Mouse (Mus musculus): Measurements from ENCODE around the gene Crk. TPM values are rescaled to one million over a fixed set of nuclear protein-coding genes. Genes with fewer than 3 reads are reported as not detected.
A peak's percentile ranks its signal among the peaks of the same experiment; 100 is the strongest.

Crk gene
- 135 and 142 TPM in 2 replicates for polyA plus RNA-seq (2016; fragmentation: Nextera tagmentation; extraction: Ambion mirVana)

GRCm38 (mm10) chr11:75678747-75679438 lies at the start of gene Crk:
Gene Crk (plus strand): TSS chr11:75679259.
- H3K4me2 ChIP-seq (replicated peaks), result peak within 1 kb of the TSS; percentile 72
- H3K9ac ChIP-seq, result peak within 1 kb of the TSS; percentile 85
- peak within 1 kb of the TSS; percentile 99 for H3K4me3 ChIP-seq
- under 1% methylated on average over 55 of the region's 55 CpGs for WGBS
- H3K9me3 ChIP-seq, result no peaks in the 10 kb centered on the region
- peaks cover 8% of the 10 kb centered on the region; the same call in 1 of the 2 replicates for H3K36me3 ChIP-seq
- ATAC-seq (ENCODE audit: insufficient number of reproducible peaks, insufficient read depth, low FRiP score, low TSS enrichment), result peak; percentile 96
- peak within 1 kb of the TSS; percentile 96 for H3K27ac ChIP-seq
- no peaks in the 10 kb centered on the region for H3K27me3 ChIP-seq
- peaks cover 9% of the 10 kb centered on the region for H3K4me1 ChIP-seq

- Histone ChIP-seq H3K4me2 (replicated peaks) (peak overlapping the region; percentile 86), H3K4me3 (peak overlapping the region; percentile 62), H3K36me3 (peaks cover 25% of the 10 kb centered on the region), H3K27ac (0 out of 2 replicates have a peak overlapping the region, but pooled peaks have one; percentile 69), H3K4me1 (peaks cover 16% of the 10 kb centered on the region), H3K9me3 (no peaks in the 10 kb centered on the region), H3K27me3 (no peaks in the 10 kb centered on the region), H3K9ac (peak overlapping the region; percentile 69)
- 14% methylated on average over 5 of the region's 5 CpGs for WGBS
- no peak for ATAC-seq (ENCODE audit: insufficient number of reproducible peaks, insufficient read depth, low FRiP score, low TSS enrichment)
Measured at GRCm38 (mm10) chr11:75630098-75630497, 49.0 kb upstream of the Crk start.

- Histone ChIP-seq H3K4me3 (peak within 1 kb of the TSS; percentile 62), H3K27ac (peak within 1 kb of the TSS; percentile 69), H3K4me1 (peaks cover 23% of the 10 kb centered on the region), H3K36me3 (peaks cover 20% of the 10 kb centered on the region), H3K9ac (peak within 1 kb of the TSS; percentile 69), H3K4me2 (replicated peaks) (peak within 1 kb of the TSS; percentile 86), H3K9me3 (no peaks in the 10 kb centered on the region), H3K27me3 (no peaks in the 10 kb centered on the region)
- peak; percentile 98 for ATAC-seq (ENCODE audit: insufficient number of reproducible peaks, insufficient read depth, low FRiP score, low TSS enrichment)
- WGBS, result under 1% methylated on average over 49 of the region's 53 CpGs
Measured at GRCm38 (mm10) chr11:75630645-75631229, 48.3 kb upstream of the Crk start, which contains the start of gene Inpp5k. Gene Inpp5k (plus strand): TSS chr11:75630988.

GRCm38 (mm10) chr11:75631561-75632225 lies 47.4 kb upstream of the Crk start:
- WGBS, result 14% methylated on average over 13 of the region's 13 CpGs
- no peak overlapping the region for H3K27ac ChIP-seq
- no peaks in the 10 kb centered on the region for H3K9me3 ChIP-seq
- peak overlapping the region; percentile 62 for H3K4me3 ChIP-seq
- peaks cover 23% of the 10 kb centered on the region for H3K4me1 ChIP-seq
- peaks cover 14% of the 10 kb centered on the region for H3K36me3 ChIP-seq
- H3K27me3 ChIP-seq, result no peaks in the 10 kb centered on the region
- H3K9ac ChIP-seq, result peak overlapping the region; percentile 52
- ATAC-seq (ENCODE audit: insufficient number of reproducible peaks, insufficient read depth, low FRiP score, low TSS enrichment), result no peak
- H3K4me2 ChIP-seq (replicated peaks), result peak overlapping the region; percentile 86

GRCm38 (mm10) chr11:75632921-75633320 lies 46.1 kb upstream of the Crk start:
- H3K4me3 ChIP-seq, result no peak overlapping the region
- no peak overlapping the region for H3K9ac ChIP-seq
- H3K9me3 ChIP-seq, result no peaks in the 10 kb centered on the region
- no peak overlapping the region for H3K27ac ChIP-seq
- 91% methylated on average over 5 of the region's 5 CpGs for WGBS
- H3K4me1 ChIP-seq, result peaks cover 23% of the 10 kb centered on the region
- no peak overlapping the region for H3K4me2 ChIP-seq (replicated peaks)
- H3K36me3 ChIP-seq, result peaks cover 5% of the 10 kb centered on the region; the same call in 1 of the 2 replicates
- H3K27me3 ChIP-seq, result no peaks in the 10 kb centered on the region
- ATAC-seq (ENCODE audit: insufficient number of reproducible peaks, insufficient read depth, low FRiP score, low TSS enrichment), result no peak

- no peak overlapping the region for H3K4me2 ChIP-seq (replicated peaks)
- H3K9ac ChIP-seq, result no peak overlapping the region
Measured at GRCm38 (mm10) chr11:75634801-75635200, 44.3 kb upstream of the Crk start.

GRCm38 (mm10) chr11:75635315-75635714 lies 43.7 kb upstream of the Crk start:
- H3K9ac ChIP-seq, result no peak overlapping the region
- WGBS, result 55% methylated on average over 11 of the region's 11 CpGs
- no peaks in the 10 kb centered on the region for H3K9me3 ChIP-seq
- no peak for ATAC-seq (ENCODE audit: insufficient number of reproducible peaks, insufficient read depth, low FRiP score, low TSS enrichment)
- H3K4me1 ChIP-seq, result peaks cover 18% of the 10 kb centered on the region
- peaks cover 6% of the 10 kb centered on the region; the same call in 1 of the 2 replicates for H3K36me3 ChIP-seq
- no peak overlapping the region for H3K4me3 ChIP-seq
- no peak overlapping the region for H3K4me2 ChIP-seq (replicated peaks)
- no peak overlapping the region for H3K27ac ChIP-seq
- H3K27me3 ChIP-seq, result no peaks in the 10 kb centered on the region

More at GRCm38 (mm10) chr11:75634801-75635200, 44.3 kb upstream of the Crk start:
- peaks cover 21% of the 10 kb centered on the region for H3K4me1 ChIP-seq
- no peaks in the 10 kb centered on the region for H3K27me3 ChIP-seq
- WGBS, result 79% methylated on average over 3 of the region's 3 CpGs
- H3K27ac ChIP-seq, result no peak overlapping the region
- no peaks in the 10 kb centered on the region for H3K9me3 ChIP-seq
- no peak overlapping the region for H3K4me3 ChIP-seq
- ATAC-seq (ENCODE audit: insufficient number of reproducible peaks, insufficient read depth, low FRiP score, low TSS enrichment), result no peak
- H3K36me3 ChIP-seq, result peaks cover 6% of the 10 kb centered on the region; the same call in 1 of the 2 replicates

- Histone ChIP-seq H3K27ac (no peak overlapping the region), H3K9me3 (no peaks in the 10 kb centered on the region), H3K4me3 (no peak overlapping the region), H3K36me3 (0 out of 2 replicates have a peak, but pooled peaks cover 3% of the 10 kb centered on the region), H3K4me1 (no peaks in the 10 kb centered on the region), H3K9ac (no peak overlapping the region), H3K4me2 (replicated peaks) (no peak overlapping the region), H3K27me3 (no peaks in the 10 kb centered on the region)
- WGBS, result 72% methylated on average over 5 of the region's 5 CpGs
- ATAC-seq (ENCODE audit: insufficient number of reproducible peaks, insufficient read depth, low FRiP score, low TSS enrichment), result no peak
Measured at GRCm38 (mm10) chr11:75643323-75643722, 35.7 kb upstream of the Crk start.

- no peaks in the 10 kb centered on the region for H3K27me3 ChIP-seq
- no peak overlapping the region for H3K4me3 ChIP-seq
- no peak overlapping the region for H3K9ac ChIP-seq
- no peak for ATAC-seq (ENCODE audit: insufficient number of reproducible peaks, insufficient read depth, low FRiP score, low TSS enrichment)
- H3K27ac ChIP-seq, result no peak overlapping the region
- H3K9me3 ChIP-seq, result no peaks in the 10 kb centered on the region
- 86% methylated on average over 9 of the region's 9 CpGs for WGBS
- no peaks in the 10 kb centered on the region for H3K4me1 ChIP-seq
- no peak overlapping the region for H3K4me2 ChIP-seq (replicated peaks)
- H3K36me3 ChIP-seq, result no peaks in the 10 kb centered on the region
Measured at GRCm38 (mm10) chr11:75644684-75645083, 34.4 kb upstream of the Crk start.

- no peaks in the 10 kb centered on the region for H3K36me3 ChIP-seq
- no peak for ATAC-seq (ENCODE audit: insufficient number of reproducible peaks, insufficient read depth, low FRiP score, low TSS enrichment)
- H3K4me3 ChIP-seq, result no peak overlapping the region
- no peaks in the 10 kb centered on the region for H3K9me3 ChIP-seq
- H3K27me3 ChIP-seq, result peaks cover 7% of the 10 kb centered on the region
- H3K27ac ChIP-seq, result no peak overlapping the region
- WGBS, result 70% methylated on average over 6 of the region's 6 CpGs
- no peak overlapping the region for H3K4me2 ChIP-seq (replicated peaks)
- H3K4me1 ChIP-seq, result peaks cover 9% of the 10 kb centered on the region; the same call in 1 of the 2 replicates
- no peak overlapping the region for H3K9ac ChIP-seq
Measured at GRCm38 (mm10) chr11:75647681-75648211, 31.3 kb upstream of the Crk start.

GRCm38 (mm10) chr11:75649155-75649561 lies 29.9 kb upstream of the Crk start:
- no peak overlapping the region for H3K27ac ChIP-seq
- H3K36me3 ChIP-seq, result no peaks in the 10 kb centered on the region
- H3K4me3 ChIP-seq, result no peak overlapping the region
- peaks cover 14% of the 10 kb centered on the region for H3K4me1 ChIP-seq
- no peak for ATAC-seq (ENCODE audit: insufficient number of reproducible peaks, insufficient read depth, low FRiP score, low TSS enrichment)
- H3K9ac ChIP-seq, result no peak overlapping the region
- H3K4me2 ChIP-seq (replicated peaks), result no peak overlapping the region
- H3K27me3 ChIP-seq, result peaks cover 20% of the 10 kb centered on the region
- WGBS, result 75% methylated on average over 4 of the region's 4 CpGs
- no peaks in the 10 kb centered on the region for H3K9me3 ChIP-seq
